Mouse (Mus musculus): ENCODE measurements around the gene Fgf11. TPM values are rescaled to one million over a fixed set of nuclear protein-coding genes. Genes with fewer than 3 reads are reported as not detected.

Fgf11 gene
- polyA plus RNA-seq, 1 experiment: 1.2 TPM

GRCm38 (mm10) chr11:69804972-69805909 is 3.6 kb upstream of the Fgf11 start, which contains the start of gene Tmem102:
Gene Tmem102 (minus strand): TSS chr11:69805624.
- H3K36me3 ChIP-seq (ENCODE audit: control insufficient read depth, insufficient read depth, low read length): no peaks in the 10 kb centered on the region
- H3K27ac ChIP-seq (ENCODE audit: insufficient read depth, low read length): no peak within 1 kb of the TSS
- H3K27me3 ChIP-seq (ENCODE audit: control insufficient read depth, insufficient read depth, low read length): peaks cover 28% of the 10 kb centered on the region
- peaks cover 28% of the 10 kb centered on the region for H3K4me1 ChIP-seq (ENCODE audit: control insufficient read depth, insufficient read depth, insufficient read length)
- 56% methylated on average over 29 of the region's 29 CpGs for WGBS
- H3K4me3 ChIP-seq (ENCODE audit: extremely low read depth, insufficient read depth, insufficient read length): no peak within 1 kb of the TSS
- TF ChIP-seq POLR2A (IDR thresholded peaks at IDR 0.05; ENCODE audit: low read depth, low read length): no peak
- no peak for TF ChIP-seq CTCF (IDR thresholded peaks at IDR 0.05; ENCODE audit: extremely low read depth, insufficient read depth, insufficient read length, insufficient replicate concordance)
- DNase-seq (ENCODE audit: low read depth in 1 of 2, low spot score in 2 of 2): no peak

- Histone ChIP-seq H3K4me3 (ENCODE audit: extremely low read depth, insufficient read depth, insufficient read length) (no peak overlapping the region), H3K4me1 (ENCODE audit: control insufficient read depth, insufficient read depth, insufficient read length) (peaks cover 33% of the 10 kb centered on the region), H3K27me3 (ENCODE audit: control insufficient read depth, insufficient read depth, low read length) (peaks cover 28% of the 10 kb centered on the region), H3K27ac (ENCODE audit: insufficient read depth, low read length) (no peak overlapping the region), H3K36me3 (ENCODE audit: control insufficient read depth, insufficient read depth, low read length) (no peaks in the 10 kb centered on the region)
- 51% methylated on average over 12 of the region's 12 CpGs for WGBS
- TF ChIP-seq CTCF (IDR thresholded peaks at IDR 0.05; ENCODE audit: extremely low read depth, insufficient read depth, insufficient read length, insufficient replicate concordance): no peak
- no peak for TF ChIP-seq POLR2A (IDR thresholded peaks at IDR 0.05; ENCODE audit: low read depth, low read length)
- DNase-seq (ENCODE audit: low read depth in 1 of 2, low spot score in 2 of 2): no peak
Observed at GRCm38 (mm10) chr11:69804652-69804940, 2.9 kb upstream of the Fgf11 start.

- WGBS: 5% methylated on average over 60 of the region's 60 CpGs
- H3K4me1 ChIP-seq (ENCODE audit: control insufficient read depth, insufficient read depth, insufficient read length): peaks cover 38% of the 10 kb centered on the region
- H3K27me3 ChIP-seq (ENCODE audit: control insufficient read depth, insufficient read depth, low read length): peaks cover 28% of the 10 kb centered on the region
- H3K27ac ChIP-seq (ENCODE audit: insufficient read depth, low read length): no peak overlapping the region
- H3K36me3 ChIP-seq (ENCODE audit: control insufficient read depth, insufficient read depth, low read length): no peaks in the 10 kb centered on the region
- peak overlapping the region; percentile 57 for H3K4me3 ChIP-seq (ENCODE audit: extremely low read depth, insufficient read depth, insufficient read length)
- peak; percentile 70; the same call in 1 of the 2 replicates for TF ChIP-seq CTCF (IDR thresholded peaks at IDR 0.05; ENCODE audit: extremely low read depth, insufficient read depth, insufficient read length, insufficient replicate concordance)
- TF ChIP-seq POLR2A (IDR thresholded peaks at IDR 0.05; ENCODE audit: low read depth, low read length): no peak
- peak; percentile 35 to 76 for DNase-seq (ENCODE audit: low read depth in 1 of 2, low spot score in 2 of 2)
Observed at GRCm38 (mm10) chr11:69803786-69804651, 2.4 kb upstream of the Fgf11 start.

- DNase-seq (ENCODE audit: low read depth in 1 of 2, low spot score in 2 of 2): no peak
- H3K27me3 ChIP-seq (ENCODE audit: control insufficient read depth, insufficient read depth, low read length): peaks cover 28% of the 10 kb centered on the region
- TF ChIP-seq POLR2A (IDR thresholded peaks at IDR 0.05; ENCODE audit: low read depth, low read length) (no peak), CTCF (IDR thresholded peaks at IDR 0.05; ENCODE audit: extremely low read depth, insufficient read depth, insufficient read length, insufficient replicate concordance) (no peak)
- peak overlapping the region; percentile 57 for H3K4me3 ChIP-seq (ENCODE audit: extremely low read depth, insufficient read depth, insufficient read length)
- H3K27ac ChIP-seq (ENCODE audit: insufficient read depth, low read length): no peak overlapping the region
- H3K4me1 ChIP-seq (ENCODE audit: control insufficient read depth, insufficient read depth, insufficient read length): peaks cover 38% of the 10 kb centered on the region
- no peaks in the 10 kb centered on the region for H3K36me3 ChIP-seq (ENCODE audit: control insufficient read depth, insufficient read depth, low read length)
- 4% methylated on average over 12 of the region's 12 CpGs for WGBS
Observed at GRCm38 (mm10) chr11:69803328-69803727, 1.7 kb upstream of the Fgf11 start.

GRCm38 (mm10) chr11:69802648-69803105 is 1.0 kb upstream of the Fgf11 start:
- H3K27me3 ChIP-seq (ENCODE audit: control insufficient read depth, insufficient read depth, low read length): peaks cover 28% of the 10 kb centered on the region
- WGBS: 2% methylated on average over 33 of the region's 33 CpGs

GRCm38 (mm10) chr11:69800392-69801197 is 1.1 kb downstream of the Fgf11 start:
- Histone ChIP-seq H3K27me3 (ENCODE audit: control insufficient read depth, insufficient read depth, low read length) (peaks cover 28% of the 10 kb centered on the region), H3K36me3 (ENCODE audit: control insufficient read depth, insufficient read depth, low read length) (no peaks in the 10 kb centered on the region), H3K4me3 (ENCODE audit: extremely low read depth, insufficient read depth, insufficient read length) (no peak overlapping the region; the same call in 1 of the 2 replicates), H3K27ac (ENCODE audit: insufficient read depth, low read length) (no peak overlapping the region), H3K4me1 (ENCODE audit: control insufficient read depth, insufficient read depth, insufficient read length) (peaks cover 38% of the 10 kb centered on the region)
- WGBS: 2% methylated on average over 36 of the region's 36 CpGs
- no peak for DNase-seq (ENCODE audit: low read depth in 1 of 2, low spot score in 2 of 2)
- TF ChIP-seq POLR2A (IDR thresholded peaks at IDR 0.05; ENCODE audit: low read depth, low read length): no peak
- TF ChIP-seq CTCF (IDR thresholded peaks at IDR 0.05; ENCODE audit: extremely low read depth, insufficient read depth, insufficient read length, insufficient replicate concordance): no peak

More at GRCm38 (mm10) chr11:69802648-69803105, 1.0 kb upstream of the Fgf11 start:
- H3K4me1 ChIP-seq (ENCODE audit: control insufficient read depth, insufficient read depth, insufficient read length): peaks cover 38% of the 10 kb centered on the region
- H3K4me3 ChIP-seq (ENCODE audit: extremely low read depth, insufficient read depth, insufficient read length): peak overlapping the region; percentile 56; the same call in 1 of the 2 replicates
- H3K36me3 ChIP-seq (ENCODE audit: control insufficient read depth, insufficient read depth, low read length): no peaks in the 10 kb centered on the region
- peak in 1 of 2 experiments; percentile 56 for DNase-seq (ENCODE audit: low read depth in 1 of 2, low spot score in 2 of 2)
- peak overlapping the region; percentile 32; the same call in 1 of the 2 replicates for H3K27ac ChIP-seq (ENCODE audit: insufficient read depth, low read length)
- TF ChIP-seq CTCF (IDR thresholded peaks at IDR 0.05; ENCODE audit: extremely low read depth, insufficient read depth, insufficient read length, insufficient replicate concordance): no peak
- no peak for TF ChIP-seq POLR2A (IDR thresholded peaks at IDR 0.05; ENCODE audit: low read depth, low read length)

Measured in spleen, adult 2 months (tissue).